Comparison of ENCODE assay signal across 7 mouse cellular contexts in genomic region chr13:13889297-13890120, GRCm38 (mm10).
A peak's percentile ranks its signal among the peaks of the same experiment; 100 is the strongest.
DNase-seq lines count a peak whose midpoint lies in the region; ATAC-seq lines count a peak whose summit lies in the region.

No protein-coding gene starts in this region.

- no peaks in the 10 kb centered on the region for H3K9me3 ChIP-seq in intestine, embryonic 16.5 days (ENCODE audit: control insufficient read depth, low read length)
- no peaks in the 10 kb centered on the region; the same call in 1 of the 2 replicates for H3K9me3 ChIP-seq in midbrain, embryonic 11.5 days (ENCODE audit: control insufficient read depth, low read length)

- H3K9ac ChIP-seq in intestine, embryonic 16.5 days (ENCODE audit: low read depth, low read length) = peak overlapping the region; percentile 66
- 0 out of 2 replicates have a peak overlapping the region, but pooled peaks have one; percentile 24 for H3K9ac ChIP-seq in midbrain, embryonic 11.5 days (ENCODE audit: low read length)

- no peaks in the 10 kb centered on the region for H3K36me3 ChIP-seq in intestine, embryonic 16.5 days (ENCODE audit: control insufficient read depth, insufficient read depth, low read length)
- H3K36me3 ChIP-seq in midbrain, embryonic 11.5 days (ENCODE audit: control insufficient read depth, insufficient read depth, low read length) = no peaks in the 10 kb centered on the region

- H3K4me2 ChIP-seq in intestine, embryonic 16.5 days (ENCODE audit: low read depth, low read length) = peak overlapping the region; percentile 55
- peak overlapping the region; percentile 40; the same call in 1 of the 2 replicates for H3K4me2 ChIP-seq in midbrain, embryonic 11.5 days

- peak; percentile 90 for DNase-seq in adrenal gland, adult 8-10 months
- peak; percentile 96 for DNase-seq in embryo, embryonic 9.5 days (ENCODE audit: extremely low spot score)
- DNase-seq in gastrocnemius, postnatal 4 days (ENCODE audit: low spot score in 2 of 2) = peak; percentile 81 to 92
- DNase-seq in left cerebral cortex, postnatal 36 days (ENCODE audit: low spot score in 2 of 2) = peak; percentile 89 to 93
- peak; percentile 100 for DNase-seq in midbrain, embryonic 11.5 days (ENCODE audit: low spot score, missing footprints)
- peak; percentile 98 for DNase-seq in skeletal muscle tissue, adult 2 months (ENCODE audit: low read depth, low spot score)

- 22% methylated on average over 17 of the region's 17 CpGs for WGBS in intestine, embryonic 16.5 days
- WGBS in midbrain, embryonic 11.5 days = 25% methylated on average over 17 of the region's 17 CpGs

- H3K4me3 ChIP-seq in intestine, embryonic 16.5 days (ENCODE audit: low read length) = peak overlapping the region; percentile 44
- H3K4me3 ChIP-seq in midbrain, embryonic 11.5 days (ENCODE audit: low read depth, low read length) = peak overlapping the region; percentile 33

- H3K27ac ChIP-seq in intestine, embryonic 16.5 days (ENCODE audit: low read length) = no peak overlapping the region
- H3K27ac ChIP-seq in midbrain, embryonic 11.5 days (ENCODE audit: low read depth, low read length) = no peak overlapping the region

- H3K4me1 ChIP-seq in intestine, embryonic 16.5 days (ENCODE audit: control insufficient read depth, insufficient read depth, low read length) = no peaks in the 10 kb centered on the region
- no peaks in the 10 kb centered on the region for H3K4me1 ChIP-seq in midbrain, embryonic 11.5 days (ENCODE audit: control insufficient read depth, insufficient read depth, low read length)

- intact Hi-C loops in left cerebral cortex, postnatal 36 days (cut with DNase I) = loop anchor here (10.0 kb wide), 1 partner anchor 285 kb away; no protein-coding TSS in a partner anchor

- no peaks in the 10 kb centered on the region for H3K27me3 ChIP-seq in intestine, embryonic 16.5 days (replicated peaks; ENCODE audit: control insufficient read depth, insufficient read depth, low read length)
- H3K27me3 ChIP-seq in midbrain, embryonic 11.5 days (ENCODE audit: control insufficient read depth, insufficient read depth, low read length) = no peaks in the 10 kb centered on the region

- ATAC-seq in intestine, embryonic 16.5 days = peak; percentile 94
- ATAC-seq in midbrain, embryonic 11.5 days (ENCODE audit: low FRiP score) = peak; percentile 96
